Mouse (Mus musculus) heart, postnatal 0 days (tissue): ENCODE measurements at regions not wholly inside any gene's neighbourhood (a gene's known extent, or its start where the extent isn't known, plus 50 kb on each side); places are given as distances from the start of the nearest gene placed in this dataset.

Source experiments
- CTCF ChIP-seq: IDR thresholded peaks from 2 replicates; pipeline ENCODE4 v1.5.1; 2016; ENCODE audit warnings: antibody characterized with exemption, control low read depth, low read depth
- EP300 ChIP-seq: IDR thresholded peaks from 2 replicates; pipeline ENCODE4 v1.6.1; 2016; ENCODE audit warnings: antibody characterized with exemption, low read depth

DNA sequence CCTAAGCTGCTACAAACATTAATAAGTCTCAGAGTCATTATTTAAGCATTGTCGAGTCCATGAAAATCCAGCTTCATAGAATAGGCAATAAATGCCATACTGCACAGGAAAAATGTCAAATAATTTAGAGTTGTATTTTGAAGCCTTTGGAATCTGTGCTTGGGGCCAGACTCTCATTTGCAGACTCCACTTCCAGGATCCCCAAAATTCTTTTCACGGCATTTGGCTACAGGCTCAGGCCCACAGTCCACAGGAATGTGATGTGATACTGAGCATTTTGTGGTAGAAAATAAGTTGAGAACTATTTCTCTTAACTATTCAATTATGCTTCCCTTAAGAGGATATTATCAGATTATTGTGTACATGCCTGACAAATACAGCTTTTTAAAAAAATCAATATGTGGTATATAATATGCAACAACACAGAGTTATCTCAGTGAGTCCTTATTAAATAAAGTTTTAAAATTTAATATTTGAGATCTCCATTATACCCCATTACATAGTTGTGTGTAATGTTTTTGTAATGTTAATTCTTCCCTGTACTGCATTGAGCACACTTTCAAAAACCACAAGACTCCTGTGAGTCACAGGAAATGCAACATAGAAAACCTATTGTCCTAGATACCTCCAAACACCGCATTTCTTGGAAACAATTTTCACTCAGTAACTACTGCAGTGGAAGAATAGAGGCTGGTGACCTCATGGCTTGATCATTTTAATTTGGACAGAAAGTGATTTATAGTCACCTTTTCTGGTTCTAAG is 78.5 kb upstream of the Nbea start:
- no peak for TF ChIP-seq CTCF
- no peak for TF ChIP-seq EP300
